Mouse (Mus musculus) heart, embryonic 15.5 days (tissue): ENCODE data around the gene Kif12. TPM values are rescaled to one million over a fixed set of nuclear protein-coding genes. Genes with fewer than 3 reads are reported as not detected.

Experiments
- ATAC-seq: fragments of 200-750 bp; cut with Nextera tagmentation; replicated peaks from 2 replicates; pipeline ENCODE4 v1.8.0; 2017; ENCODE audit warnings: low read depth, moderate TSS enrichment; ENCODE audit not compliant: insufficient number of reproducible peaks, insufficient read depth, low FRiP score
- H3K27ac ChIP-seq: fragments of 300-500 bp; sonication (generic); 2 replicates; pipeline ENCODE4 v1.5.1; 2015; ENCODE audit warnings: mild to moderate bottlenecking, inconsistent platforms
- H3K27me3 ChIP-seq: fragments of 300-500 bp; sonication (generic); 2 replicates; pipeline ENCODE4 v1.6.1; 2015; ENCODE audit warnings: inconsistent platforms
- H3K36me3 ChIP-seq: fragments of 300-500 bp; sonication (generic); 2 replicates; pipeline ENCODE4 v1.6.1; 2015; ENCODE audit warnings: mild to moderate bottlenecking, inconsistent platforms
- H3K4me1 ChIP-seq: fragments of 300-500 bp; sonication (generic); replicated peaks from 2 replicates; pipeline ENCODE4 v1.6.1; 2015; ENCODE audit warnings: inconsistent platforms
- H3K4me2 ChIP-seq: fragments of 300-500 bp; sonication (generic); 2 replicates; pipeline ENCODE4 v1.6.1; 2015; ENCODE audit warnings: inconsistent platforms, mild to moderate bottlenecking, moderate library complexity
- H3K4me3 ChIP-seq: fragments of 300-500 bp; sonication (generic); 2 replicates; pipeline ENCODE4 v1.5.1; 2015; ENCODE audit warnings: mild to moderate bottlenecking, inconsistent platforms
- H3K9ac ChIP-seq: fragments of 300-500 bp; sonication (generic); 2 replicates; pipeline ENCODE4 v1.6.1; 2015; ENCODE audit warnings: mild to moderate bottlenecking, inconsistent platforms
- H3K9me3 ChIP-seq: fragments of 300-500 bp; sonication (generic); replicated peaks from 2 replicates; pipeline ENCODE4 v1.6.1; 2016; ENCODE audit warnings: inconsistent platforms
- WGBS: fragments of 180-500 bp; shearing (Covaris S2); methylation state at CpG from one replicate; pipeline ENCODE4 v1.1.7; 2015; ENCODE audit warnings: mixed read lengths; 5-methylcytosine and 5-hydroxymethylcytosine counted together
- polyA plus RNA-seq: library from polyadenylated mRNA; unstranded; fragments of >200 nt; fragmentation: Nextera tagmentation; extraction: Ambion mirVana; gene quantifications from 2 replicates; pipeline ENCODE4 v1.2.1, GENCODE M21; 2015

The Kif12 gene
- polyA plus RNA-seq, 1 experiment from 2014 or later: 0.13 TPM

DNA sequence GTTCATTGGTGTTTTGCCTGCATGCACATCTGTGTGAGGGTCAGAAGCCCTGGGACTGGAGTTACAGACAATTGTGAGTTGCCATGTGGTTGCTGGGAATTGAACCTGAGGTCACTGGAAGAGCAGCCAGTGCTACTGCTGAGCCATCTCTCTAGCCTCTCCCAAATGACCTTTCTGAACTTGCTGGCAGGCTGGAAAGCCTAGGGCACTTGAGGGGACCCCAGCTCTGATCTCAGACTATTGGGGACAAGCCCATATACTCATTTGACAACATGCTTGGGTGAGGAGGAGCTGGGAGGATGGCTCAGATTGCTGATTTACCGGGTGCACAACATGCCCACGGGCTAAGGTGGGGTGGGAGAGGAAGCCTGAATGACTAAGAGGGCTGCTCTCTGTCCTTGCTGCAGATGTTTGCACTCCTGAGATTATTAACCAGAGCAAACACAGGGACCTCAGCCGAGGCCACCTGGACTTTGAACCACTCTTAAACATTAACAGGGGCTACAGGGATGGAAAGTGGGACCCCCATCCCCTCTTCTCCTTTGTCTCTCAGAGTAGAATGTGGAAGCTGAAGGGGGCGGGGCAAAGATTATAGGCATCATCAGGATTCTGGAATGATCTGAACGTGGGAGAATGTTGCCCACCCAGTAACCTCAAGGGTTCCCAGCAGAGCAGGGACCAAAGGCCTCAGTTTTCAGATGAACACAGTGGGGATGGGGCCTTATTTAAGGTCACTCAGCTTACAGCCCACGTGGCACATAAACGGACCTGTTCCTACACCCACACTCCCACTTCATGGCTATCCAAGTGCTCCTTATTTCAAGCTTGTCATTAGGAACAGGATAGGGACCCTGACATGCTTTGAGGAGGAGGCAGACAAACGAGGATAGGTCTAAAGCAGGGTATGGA, 15.0 kb downstream of the Kif12 start:
- no peaks in the 10 kb centered on the region for H3K4me1 ChIP-seq
- H3K4me2 ChIP-seq: no peak overlapping the region
- H3K27ac ChIP-seq: no peak overlapping the region
- H3K36me3 ChIP-seq: no peaks in the 10 kb centered on the region
- 53% methylated on average over 8 of the region's 8 CpGs for WGBS
- ATAC-seq: no peak
- H3K9me3 ChIP-seq: no peaks in the 10 kb centered on the region
- H3K9ac ChIP-seq: no peak overlapping the region
- 0 out of 2 replicates have a peak, but pooled peaks cover 3% of the 10 kb centered on the region for H3K27me3 ChIP-seq
- H3K4me3 ChIP-seq: no peak overlapping the region

DNA sequence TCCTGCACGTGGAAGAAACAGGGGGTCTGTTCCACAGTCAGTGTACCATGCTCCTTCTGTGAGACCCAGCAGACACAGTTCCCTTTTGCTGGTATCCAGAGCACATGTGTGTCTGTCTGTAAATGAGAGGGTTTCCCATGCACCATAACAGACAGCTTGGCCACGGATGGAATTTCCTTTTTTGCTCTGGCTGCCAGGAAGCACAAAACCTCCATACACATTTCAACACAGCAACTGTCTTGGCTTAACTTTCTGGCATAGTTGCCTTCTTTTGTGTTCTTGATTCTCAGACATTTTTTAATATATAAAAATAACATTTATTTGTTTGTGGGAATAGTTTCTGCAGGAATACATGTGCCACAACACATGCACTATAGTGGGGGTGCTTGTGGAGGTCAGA, 16.3 kb downstream of the Kif12 start:
- no peak for ATAC-seq
- H3K9ac ChIP-seq: no peak overlapping the region
- no peak overlapping the region for H3K27ac ChIP-seq
- no peak overlapping the region for H3K4me2 ChIP-seq
- H3K9me3 ChIP-seq: no peaks in the 10 kb centered on the region
- WGBS: 52% methylated on average over 2 of the region's 2 CpGs
- H3K36me3 ChIP-seq: no peaks in the 10 kb centered on the region
- H3K4me3 ChIP-seq: no peak overlapping the region
- 0 out of 2 replicates have a peak, but pooled peaks cover 3% of the 10 kb centered on the region for H3K27me3 ChIP-seq
- H3K4me1 ChIP-seq: no peaks in the 10 kb centered on the region

DNA sequence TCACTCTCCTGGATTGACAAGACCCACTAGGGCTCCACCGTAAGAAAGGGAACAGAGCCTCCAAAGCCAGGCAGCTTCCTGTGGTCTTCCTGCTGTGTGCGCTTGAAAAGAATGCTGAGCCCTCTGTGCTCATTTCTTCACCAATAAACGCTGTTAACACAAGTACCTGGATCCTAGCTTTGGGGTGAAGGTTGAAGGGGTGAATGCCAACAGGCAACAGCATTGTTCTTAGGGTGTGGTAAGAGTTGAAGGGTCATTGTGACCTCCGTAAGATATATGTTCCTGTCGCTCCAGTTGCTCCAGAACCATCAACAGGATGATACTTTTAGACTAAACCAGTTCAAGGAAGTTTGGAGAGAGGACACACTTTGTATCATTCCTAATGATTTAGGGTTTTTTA, 17.2 kb downstream of the Kif12 start, which contains the start of gene Ambp:
Gene Ambp (minus strand): TSS at position 101 of the 400 bp plus-strand sequence.
- Histone ChIP-seq H3K4me3 (no peak within 1 kb of the TSS), H3K9ac (no peak within 1 kb of the TSS), H3K27me3 (0 out of 2 replicates have a peak, but pooled peaks cover 3% of the 10 kb centered on the region), H3K4me1 (no peaks in the 10 kb centered on the region), H3K4me2 (no peak within 1 kb of the TSS), H3K27ac (no peak within 1 kb of the TSS), H3K9me3 (no peaks in the 10 kb centered on the region), H3K36me3 (no peaks in the 10 kb centered on the region)
- 56% methylated on average over 5 of the region's 5 CpGs for WGBS
- no peak for ATAC-seq

DNA sequence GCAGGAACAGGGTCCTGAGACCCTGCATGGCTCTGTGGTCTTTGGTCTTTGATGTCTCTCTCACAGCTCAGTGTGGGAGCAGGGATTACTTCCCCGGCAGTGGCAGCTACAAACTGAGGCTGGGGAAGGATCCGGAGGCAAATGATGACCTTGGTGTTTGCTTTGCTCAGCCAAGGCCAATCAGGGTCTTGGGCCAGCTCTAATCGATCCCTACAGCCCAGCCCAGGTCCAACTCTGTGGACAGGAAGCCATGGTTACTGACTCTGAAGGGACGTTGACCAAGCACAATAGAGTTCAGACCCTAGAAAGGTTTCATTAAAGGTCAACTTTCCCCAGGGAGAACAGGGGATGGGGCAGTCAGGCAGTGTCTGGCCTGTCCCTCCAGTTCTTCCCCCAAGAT, 17.9 kb downstream of the Kif12 start:
- no peaks in the 10 kb centered on the region for H3K36me3 ChIP-seq
- no peak overlapping the region for H3K9ac ChIP-seq
- 38% methylated on average over 4 of the region's 4 CpGs for WGBS
- H3K4me3 ChIP-seq: no peak overlapping the region
- H3K27me3 ChIP-seq: 0 out of 2 replicates have a peak, but pooled peaks cover 3% of the 10 kb centered on the region
- H3K9me3 ChIP-seq: no peaks in the 10 kb centered on the region
- H3K27ac ChIP-seq: no peak overlapping the region
- no peak for ATAC-seq
- no peak overlapping the region for H3K4me2 ChIP-seq
- H3K4me1 ChIP-seq: no peaks in the 10 kb centered on the region

DNA sequence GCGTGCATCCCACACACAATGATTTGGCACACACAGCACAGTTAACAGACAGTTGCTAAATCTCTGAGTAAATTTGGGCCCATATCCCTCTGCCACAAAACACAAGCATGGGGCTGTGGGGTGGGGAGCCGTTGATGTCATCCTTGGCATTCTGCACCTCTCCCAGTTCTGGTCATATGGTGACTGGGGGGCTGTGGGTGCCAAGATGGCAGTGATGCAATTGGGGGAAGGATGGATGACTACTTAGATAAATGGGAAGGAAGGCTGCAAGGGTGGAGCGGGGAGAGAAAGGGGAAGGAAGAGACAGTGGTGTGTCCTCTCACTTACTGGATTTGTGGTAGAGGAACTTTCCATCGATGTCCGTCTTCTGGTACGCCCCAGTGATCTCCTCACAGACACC, 20.8 kb downstream of the Kif12 start:
- no peaks in the 10 kb centered on the region for H3K27me3 ChIP-seq
- H3K9me3 ChIP-seq: no peaks in the 10 kb centered on the region
- no peak overlapping the region for H3K4me3 ChIP-seq
- H3K4me2 ChIP-seq: no peak overlapping the region
- no peak for ATAC-seq
- H3K9ac ChIP-seq: no peak overlapping the region
- H3K36me3 ChIP-seq: no peaks in the 10 kb centered on the region
- H3K27ac ChIP-seq: no peak overlapping the region
- H3K4me1 ChIP-seq: no peaks in the 10 kb centered on the region
- WGBS: 88% methylated on average over 6 of the region's 6 CpGs

DNA sequence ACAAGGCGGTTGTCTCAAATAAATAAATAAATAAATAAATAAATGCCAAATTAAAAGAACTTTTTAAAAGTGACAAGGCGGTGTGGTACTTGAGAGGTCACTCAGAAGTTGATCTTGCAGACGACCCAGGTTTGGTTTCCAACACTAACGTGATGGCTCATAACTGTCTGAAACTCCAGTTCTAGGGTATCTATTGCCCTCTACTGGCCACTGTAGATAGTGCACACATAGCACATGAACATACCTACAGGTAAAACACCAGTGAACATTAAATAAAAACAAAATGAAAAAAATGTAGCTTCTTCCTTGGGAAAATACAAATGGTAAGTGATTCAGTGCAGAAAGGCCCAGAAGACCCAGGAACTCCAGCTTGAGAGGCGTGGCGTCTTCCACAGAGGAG, 24.7 kb downstream of the Kif12 start:
- Histone ChIP-seq H3K27ac (no peak overlapping the region), H3K4me1 (no peaks in the 10 kb centered on the region), H3K4me2 (no peak overlapping the region), H3K27me3 (no peaks in the 10 kb centered on the region), H3K9me3 (no peaks in the 10 kb centered on the region), H3K36me3 (no peaks in the 10 kb centered on the region), H3K9ac (no peak overlapping the region), H3K4me3 (no peak overlapping the region)
- ATAC-seq: no peak
- WGBS: 91% methylated on average over 6 of the region's 6 CpGs

DNA sequence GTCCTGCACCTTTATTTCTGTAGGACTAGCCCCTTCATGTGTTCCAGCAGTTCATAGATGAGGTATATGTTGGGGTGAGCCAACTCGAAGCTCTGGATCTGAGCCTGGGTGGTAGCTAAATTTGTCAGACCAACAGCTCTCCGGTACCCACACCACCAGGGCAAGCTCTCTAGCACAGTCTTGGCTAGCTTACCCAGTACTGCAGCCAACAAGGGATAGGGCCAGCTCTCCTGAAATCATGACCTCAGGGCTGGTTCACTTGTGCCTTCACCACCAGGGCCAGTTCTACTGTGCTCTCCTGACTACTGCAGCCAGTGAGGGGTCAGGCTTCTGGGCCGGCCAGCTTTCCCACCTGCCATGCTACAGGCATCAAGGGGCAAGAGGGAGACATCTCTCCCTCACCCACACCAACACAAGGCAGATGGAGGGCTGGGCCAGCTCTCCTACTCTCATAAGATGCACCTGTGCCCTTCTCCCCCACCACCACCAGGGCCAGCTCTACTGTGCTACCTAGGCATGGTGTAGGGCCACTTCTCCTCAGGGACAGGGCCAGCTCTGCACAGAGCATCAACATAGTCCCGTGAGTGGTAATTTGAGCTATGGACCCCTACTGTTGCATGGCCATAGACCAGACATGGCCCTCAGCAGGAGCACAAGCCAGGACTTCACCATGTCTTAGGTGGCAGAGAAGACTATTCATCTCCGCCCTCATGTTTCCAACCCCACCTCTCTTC, 41.9 kb downstream of the Kif12 start:
- no peak for ATAC-seq
- Histone ChIP-seq H3K27me3 (no peaks in the 10 kb centered on the region), H3K4me1 (no peaks in the 10 kb centered on the region), H3K4me2 (no peak overlapping the region), H3K27ac (no peak overlapping the region), H3K36me3 (peaks cover 22% of the 10 kb centered on the region; the same call in 1 of the 2 replicates), H3K4me3 (no peak overlapping the region), H3K9me3 (no peaks in the 10 kb centered on the region), H3K9ac (no peak overlapping the region)
- 81% methylated on average over 5 of the region's 5 CpGs for WGBS

DNA sequence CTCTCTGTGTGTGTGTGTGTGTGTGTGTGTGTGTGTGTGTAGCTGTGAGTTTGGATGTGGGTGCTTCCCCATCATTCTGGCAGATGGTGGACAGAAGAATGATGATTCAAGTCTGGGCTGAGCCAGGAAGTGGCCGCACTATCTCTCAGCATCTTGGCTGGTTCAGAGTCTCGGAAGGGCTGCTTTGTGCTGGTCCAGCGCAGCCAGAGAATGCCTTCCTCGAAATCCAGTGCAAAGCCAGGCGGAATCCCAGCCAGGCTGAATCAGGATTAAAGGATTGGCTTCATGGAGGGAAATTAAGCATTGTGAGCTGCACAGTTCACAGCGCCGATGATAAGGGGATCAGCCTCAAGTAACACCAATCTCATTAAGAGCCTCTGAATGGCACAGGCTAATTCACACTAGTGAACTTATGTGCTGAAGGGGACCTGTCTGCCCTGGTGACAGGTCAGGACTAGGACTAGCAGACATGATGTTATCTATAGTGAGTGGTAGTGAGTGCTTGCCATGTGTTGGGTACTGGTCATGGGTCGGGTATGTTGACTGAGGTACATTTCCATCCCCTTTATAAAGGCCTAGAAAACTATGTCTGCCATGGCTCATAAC, 47.0 kb downstream of the Kif12 start:
- no peak for ATAC-seq
- H3K27ac ChIP-seq: no peak overlapping the region
- H3K9ac ChIP-seq: no peak overlapping the region
- H3K4me3 ChIP-seq: no peak overlapping the region
- H3K4me1 ChIP-seq: no peaks in the 10 kb centered on the region
- peaks cover 4% of the 10 kb centered on the region; the same call in 1 of the 2 replicates for H3K36me3 ChIP-seq
- 78% methylated on average over 8 of the region's 8 CpGs for WGBS
- H3K27me3 ChIP-seq: no peaks in the 10 kb centered on the region
- H3K4me2 ChIP-seq: no peak overlapping the region
- no peaks in the 10 kb centered on the region for H3K9me3 ChIP-seq

DNA sequence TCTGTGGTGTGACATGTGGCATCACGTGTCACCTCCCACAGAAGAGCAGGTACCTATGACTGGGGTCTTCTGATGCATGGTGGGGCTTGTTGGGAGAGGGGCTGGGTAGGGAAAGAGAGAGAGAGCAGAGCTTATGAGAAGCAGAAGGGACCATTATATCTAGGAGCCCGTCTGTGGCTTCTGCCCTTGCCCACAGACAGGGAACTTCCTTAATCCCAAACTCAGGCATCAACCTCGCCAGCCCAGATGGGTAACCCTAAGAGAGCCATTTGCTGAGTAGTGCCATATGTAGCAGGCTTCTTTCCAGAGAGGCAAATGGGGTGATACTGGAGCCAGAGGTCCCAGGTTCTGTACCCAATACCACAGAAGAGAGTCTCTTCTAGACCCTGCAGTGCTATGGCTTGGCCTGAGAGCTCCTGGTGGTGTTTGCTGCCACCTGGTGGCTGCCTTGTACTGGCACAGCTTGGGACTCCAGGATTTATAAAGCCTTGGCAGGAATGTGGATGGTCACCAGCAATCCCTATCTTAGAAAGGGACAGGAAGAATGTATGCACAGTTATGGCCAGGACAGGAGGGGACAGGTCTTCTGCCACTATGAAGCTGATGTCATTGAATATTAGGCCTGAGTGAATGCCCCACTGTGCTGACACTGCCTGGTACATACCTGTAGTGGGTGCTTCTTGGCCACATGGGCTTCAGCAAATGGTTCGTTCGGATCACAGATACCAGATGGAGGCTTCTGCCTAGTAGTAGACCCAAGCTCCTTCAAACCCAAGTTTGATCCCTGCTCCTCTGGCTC, 53.1 kb downstream of the Kif12 start:
- 86% methylated on average over 5 of the region's 5 CpGs for WGBS
- Histone ChIP-seq H3K4me1 (no peaks in the 10 kb centered on the region), H3K27me3 (no peaks in the 10 kb centered on the region), H3K36me3 (peaks cover 4% of the 10 kb centered on the region; the same call in 1 of the 2 replicates), H3K9ac (no peak overlapping the region), H3K27ac (no peak overlapping the region), H3K9me3 (no peaks in the 10 kb centered on the region), H3K4me3 (no peak overlapping the region), H3K4me2 (no peak overlapping the region)
- peak; percentile 60 for ATAC-seq
